Mouse (Mus musculus): ENCODE data around the gene Ctsw. TPM values are rescaled to one million over a fixed set of nuclear protein-coding genes. Genes with fewer than 3 reads are reported as not detected.

Ctsw gene
- polyA plus RNA-seq, 1 experiment from 2014 or later = 3.3 TPM

GRCm38 (mm10) chr19:5433951-5434350 lies 34.4 kb downstream of the Ctsw start:
- peaks cover 8% of the 10 kb centered on the region for H3K4me1 ChIP-seq
- WGBS = 68% methylated on average over 7 of the region's 7 CpGs
- no peak for ATAC-seq (ENCODE audit: low FRiP score, low read depth)
- H3K36me3 ChIP-seq = no peaks in the 10 kb centered on the region; the same call in 1 of the 2 replicates
- no peak overlapping the region for H3K4me3 ChIP-seq
- H3K9me3 ChIP-seq = no peaks in the 10 kb centered on the region
- H3K27ac ChIP-seq = no peak overlapping the region
- H3K9ac ChIP-seq = no peak overlapping the region
- no peak overlapping the region for H3K4me2 ChIP-seq (replicated peaks)
- no peaks in the 10 kb centered on the region; the same call in 1 of the 2 replicates for H3K27me3 ChIP-seq (replicated peaks)

- no peak for ATAC-seq (ENCODE audit: low FRiP score, low read depth)
- Histone ChIP-seq H3K9me3 (no peaks in the 10 kb centered on the region), H3K27ac (0 out of 2 replicates have a peak overlapping the region, but pooled peaks have one; percentile 10), H3K36me3 (no peaks in the 10 kb centered on the region; the same call in 1 of the 2 replicates), H3K4me1 (peaks cover 8% of the 10 kb centered on the region), H3K4me2 (replicated peaks) (peak overlapping the region; percentile 59), H3K27me3 (replicated peaks) (no peaks in the 10 kb centered on the region; the same call in 1 of the 2 replicates), H3K4me3 (peak overlapping the region; percentile 24), H3K9ac (peak overlapping the region; percentile 23; the same call in 1 of the 2 replicates)
- 13% methylated on average over 16 of the region's 16 CpGs for WGBS
These were observed 35.1 kb downstream of the Ctsw start for GRCm38 (mm10) chr19:5432992-5433852.

- Histone ChIP-seq H3K9ac (no peak overlapping the region), H3K4me3 (no peak overlapping the region), H3K4me2 (replicated peaks) (no peak overlapping the region), H3K36me3 (peaks cover 4% of the 10 kb centered on the region), H3K4me1 (peaks cover 9% of the 10 kb centered on the region), H3K9me3 (no peaks in the 10 kb centered on the region), H3K27me3 (replicated peaks) (no peaks in the 10 kb centered on the region; the same call in 1 of the 2 replicates), H3K27ac (no peak overlapping the region)
- 84% methylated on average over 4 of the region's 4 CpGs for WGBS
- ATAC-seq (ENCODE audit: low FRiP score, low read depth) = no peak
These were observed 36.3 kb downstream of the Ctsw start for GRCm38 (mm10) chr19:5431911-5432464.

GRCm38 (mm10) chr19:5430408-5430807 lies 37.9 kb downstream of the Ctsw start:
- H3K4me2 ChIP-seq (replicated peaks) = no peak overlapping the region
- no peak overlapping the region for H3K4me3 ChIP-seq
- ATAC-seq (ENCODE audit: low FRiP score, low read depth) = no peak
- H3K27ac ChIP-seq = no peak overlapping the region
- no peaks in the 10 kb centered on the region for H3K27me3 ChIP-seq (replicated peaks)
- H3K9me3 ChIP-seq = no peaks in the 10 kb centered on the region
- 85% methylated on average over 1 of the region's 1 CpGs for WGBS
- H3K36me3 ChIP-seq = peaks cover 15% of the 10 kb centered on the region
- peaks cover 23% of the 10 kb centered on the region for H3K4me1 ChIP-seq
- no peak overlapping the region for H3K9ac ChIP-seq

- Histone ChIP-seq H3K27ac (no peak overlapping the region), H3K4me3 (no peak overlapping the region), H3K4me2 (replicated peaks) (no peak overlapping the region), H3K9ac (no peak overlapping the region), H3K9me3 (no peaks in the 10 kb centered on the region), H3K36me3 (peaks cover 15% of the 10 kb centered on the region), H3K27me3 (replicated peaks) (no peaks in the 10 kb centered on the region), H3K4me1 (peaks cover 23% of the 10 kb centered on the region)
- 85% methylated on average over 8 of the region's 8 CpGs for WGBS
- ATAC-seq (ENCODE audit: low FRiP score, low read depth) = no peak
These were observed 38.5 kb downstream of the Ctsw start for GRCm38 (mm10) chr19:5429806-5430205.

GRCm38 (mm10) chr19:5429219-5429618 lies 39.1 kb downstream of the Ctsw start:
- no peak overlapping the region for H3K4me3 ChIP-seq
- 85% methylated on average over 4 of the region's 4 CpGs for WGBS
- no peaks in the 10 kb centered on the region for H3K27me3 ChIP-seq (replicated peaks)
- H3K27ac ChIP-seq = no peak overlapping the region
- no peak overlapping the region for H3K4me2 ChIP-seq (replicated peaks)
- H3K36me3 ChIP-seq = peaks cover 15% of the 10 kb centered on the region
- no peaks in the 10 kb centered on the region for H3K9me3 ChIP-seq
- no peak for ATAC-seq (ENCODE audit: low FRiP score, low read depth)
- H3K4me1 ChIP-seq = peaks cover 23% of the 10 kb centered on the region
- no peak overlapping the region for H3K9ac ChIP-seq

- Histone ChIP-seq H3K9me3 (no peaks in the 10 kb centered on the region), H3K27me3 (replicated peaks) (no peaks in the 10 kb centered on the region), H3K9ac (no peak overlapping the region), H3K4me3 (no peak overlapping the region), H3K4me2 (replicated peaks) (no peak overlapping the region), H3K36me3 (peaks cover 15% of the 10 kb centered on the region), H3K4me1 (peaks cover 27% of the 10 kb centered on the region), H3K27ac (no peak overlapping the region)
- 95% methylated on average over 2 of the region's 2 CpGs for WGBS
- no peak for ATAC-seq (ENCODE audit: low FRiP score, low read depth)
These were observed 40.2 kb downstream of the Ctsw start for GRCm38 (mm10) chr19:5428083-5428482.

- H3K9ac ChIP-seq = 0 out of 2 replicates have a peak overlapping the region, but pooled peaks have one; percentile 1
- no peak overlapping the region for H3K27ac ChIP-seq
- no peaks in the 10 kb centered on the region for H3K9me3 ChIP-seq
- H3K4me1 ChIP-seq = peaks cover 29% of the 10 kb centered on the region
- peaks cover 26% of the 10 kb centered on the region for H3K36me3 ChIP-seq
- H3K4me3 ChIP-seq = no peak overlapping the region
- ATAC-seq (ENCODE audit: low FRiP score, low read depth) = no peak
- no peaks in the 10 kb centered on the region for H3K27me3 ChIP-seq (replicated peaks)
- peak overlapping the region; percentile 73 for H3K4me2 ChIP-seq (replicated peaks)
- 94% methylated on average over 13 of the region's 13 CpGs for WGBS
These were observed 41.5 kb downstream of the Ctsw start for GRCm38 (mm10) chr19:5426640-5427290.

GRCm38 (mm10) chr19:5425906-5426565 lies 42.3 kb downstream of the Ctsw start:
- 94% methylated on average over 18 of the region's 18 CpGs for WGBS
- Histone ChIP-seq H3K9me3 (no peaks in the 10 kb centered on the region), H3K27ac (no peak overlapping the region), H3K4me1 (peaks cover 29% of the 10 kb centered on the region), H3K4me3 (peak overlapping the region; percentile 82), H3K9ac (peak overlapping the region; percentile 87), H3K27me3 (replicated peaks) (no peaks in the 10 kb centered on the region), H3K4me2 (replicated peaks) (peak overlapping the region; percentile 73), H3K36me3 (peaks cover 28% of the 10 kb centered on the region)
- ATAC-seq (ENCODE audit: low FRiP score, low read depth) = no peak

- Histone ChIP-seq H3K9me3 (no peaks in the 10 kb centered on the region), H3K9ac (peak within 1 kb of the TSS; percentile 87), H3K4me3 (peak within 1 kb of the TSS; percentile 82), H3K4me1 (peaks cover 29% of the 10 kb centered on the region), H3K27ac (peak within 1 kb of the TSS; percentile 81), H3K27me3 (replicated peaks) (no peaks in the 10 kb centered on the region), H3K36me3 (peaks cover 36% of the 10 kb centered on the region), H3K4me2 (replicated peaks) (peak within 1 kb of the TSS; percentile 90)
- ATAC-seq (ENCODE audit: low FRiP score, low read depth) = peak; percentile 89
- WGBS = under 1% methylated on average over 84 of the region's 87 CpGs
These were observed 43.2 kb downstream of the Ctsw start, which contains the start of the genes Drap1 and AI837181 for GRCm38 (mm10) chr19:5424782-5425741. Gene Drap1 (minus strand): TSS chr19:5424979. Gene AI837181 (plus strand): TSS chr19:5425144.
